Mouse (Mus musculus): ENCODE measurements at regions not wholly inside any gene's neighbourhood (a gene's known extent, or its start where the extent isn't known, plus 50 kb on each side); places are given as distances from the start of the nearest gene placed in this dataset.
A peak's percentile ranks its signal among the peaks of the same experiment; 100 is the strongest.

GRCm38 (mm10) chr16:78247189-78247588, 54.1 kb upstream of the Cxadr start:
- no peak for DNase-seq

- no peak for DNase-seq
These were observed 58.6 kb upstream of the Cxadr start for GRCm38 (mm10) chr16:78242678-78243077.

- no peak for DNase-seq
These were observed 61.1 kb upstream of the Cxadr start for GRCm38 (mm10) chr16:78240152-78240551.

GRCm38 (mm10) chr16:78238052-78238701, 63.1 kb upstream of the Cxadr start:
- DNase-seq = peak; percentile 60

GRCm38 (mm10) chr16:78237641-78238051, 63.6 kb upstream of the Cxadr start:
- peak; percentile 53 for DNase-seq

GRCm38 (mm10) chr16:78236746-78237640, 64.3 kb upstream of the Cxadr start:
- peak; percentile 9 for DNase-seq

- DNase-seq = no peak
These were observed 69.1 kb upstream of the Cxadr start for GRCm38 (mm10) chr16:78232205-78232604.

- DNase-seq = no peak
These were observed 72.3 kb upstream of the Cxadr start for GRCm38 (mm10) chr16:78229013-78229412.

GRCm38 (mm10) chr16:78222377-78222776, 78.9 kb upstream of the Cxadr start:
- no peak for DNase-seq

GRCm38 (mm10) chr16:78221781-78222180, 79.5 kb upstream of the Cxadr start:
- DNase-seq = no peak

GRCm38 (mm10) chr16:78217633-78218032, 83.7 kb upstream of the Cxadr start:
- DNase-seq = peak; percentile 24

GRCm38 (mm10) chr16:78216752-78217351, 84.4 kb upstream of the Cxadr start:
- DNase-seq = no peak

- DNase-seq = no peak
These were observed 89.6 kb upstream of the Cxadr start for GRCm38 (mm10) chr16:78211687-78212086.

- DNase-seq = no peak
These were observed 93.0 kb upstream of the Cxadr start for GRCm38 (mm10) chr16:78208321-78208720.

GRCm38 (mm10) chr16:78204332-78204731, 97.0 kb upstream of the Cxadr start:
- no peak for DNase-seq

GRCm38 (mm10) chr16:78200044-78200830, 101.1 kb upstream of the Cxadr start:
- DNase-seq = no peak

GRCm38 (mm10) chr16:78199252-78199651, 102.0 kb upstream of the Cxadr start:
- DNase-seq = no peak

- peak; percentile 85 for DNase-seq
These were observed 102.6 kb upstream of the Cxadr start for GRCm38 (mm10) chr16:78198642-78199121.

GRCm38 (mm10) chr16:78197252-78197896, 103.9 kb upstream of the Cxadr start:
- DNase-seq = peak; percentile 97

GRCm38 (mm10) chr16:78170627-78171605, 130.4 kb upstream of the Cxadr start:
- no peak for DNase-seq

GRCm38 (mm10) chr16:78156876-78157232, 144.4 kb upstream of the Cxadr start:
- DNase-seq = no peak

Measured in right cerebral cortex, postnatal 4 days (tissue).